Mouse (Mus musculus): ENCODE measurements around the gene Adamtsl3.

DNA sequence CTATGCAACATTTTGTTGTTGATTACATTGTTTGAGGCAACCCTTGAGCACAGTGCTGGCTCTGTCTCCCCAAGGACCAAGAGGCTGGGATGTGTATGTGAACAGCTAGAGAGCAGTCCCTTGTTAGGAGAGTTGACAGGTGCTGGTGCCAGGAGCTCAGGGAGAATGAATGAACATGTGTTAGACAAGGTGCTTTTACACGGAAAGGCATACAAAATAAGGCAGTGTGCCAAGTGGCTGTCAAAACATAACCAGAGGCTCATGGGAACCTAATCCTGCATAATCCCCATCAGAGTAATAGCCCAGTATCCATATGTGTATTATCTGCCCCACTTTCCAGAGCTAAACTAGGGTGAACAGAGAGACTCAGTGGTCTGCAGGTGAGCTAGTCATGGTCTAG lies 1.5 kb upstream of the Adamtsl3 start:
- no peak for TF ChIP-seq CTCF (IDR thresholded peaks at IDR 0.05; ENCODE audit: borderline replicate concordance, insufficient read depth, low read length)
- TF ChIP-seq POLR2A (IDR thresholded peaks at IDR 0.05; ENCODE audit: low read depth, low read length) = no peak
